Mouse (Mus musculus) liver, adult 2 months (tissue): Measurements from ENCODE around the gene Gm20388.
"Not testable (repeated sequence)": the region's sequence is repeated elsewhere in the genome, so short reads cannot be mapped to it uniquely, and the experiment has no call there.

Source experiments
- CTCF ChIP-seq: fragments of 200-500 bp; IDR thresholded peaks from 2 replicates; pipeline ENCODE4 v1.5.1; 2011; ENCODE audit warnings: low read depth, low read length, control low read depth
- POLR2A ChIP-seq: fragments of 200-500 bp; IDR thresholded peaks from 2 replicates; pipeline ENCODE4 v1.6.1; 2011; ENCODE audit warnings: low read length, control low read depth; ENCODE audit not compliant: insufficient read depth; ENCODE audit errors: extremely low read depth

- TF ChIP-seq CTCF, POLR2A: not testable (repeated sequence)
Measured at GRCm38 (mm10) chr8:123257593-123257992, 3347.0 kb downstream of the Gm20388 start.
